Mouse (Mus musculus) midbrain, embryonic 13.5 days (tissue): ENCODE measurements around the gene Plxdc2. TPM values are rescaled to one million over a fixed set of nuclear protein-coding genes. Genes with fewer than 3 reads are reported as not detected.

Experiments used
- ATAC-seq: fragments of 200-750 bp; cut with Nextera tagmentation; 2 replicates; pipeline ENCODE4 v1.8.0; 2017; ENCODE audit warnings: mild to moderate bottlenecking, moderate TSS enrichment, moderate library complexity
- H3K27ac ChIP-seq: fragments of 300-500 bp; sonication (generic); 2 replicates; pipeline ENCODE4 v1.5.1; 2015; ENCODE audit warnings: inconsistent platforms, mild to moderate bottlenecking, moderate library complexity
- H3K27me3 ChIP-seq: fragments of 300-500 bp; sonication (generic); 2 replicates; pipeline ENCODE4 v1.6.1; 2015; ENCODE audit warnings: mild to moderate bottlenecking, inconsistent platforms
- H3K36me3 ChIP-seq: fragments of 300-500 bp; sonication (generic); 2 replicates; pipeline ENCODE4 v1.6.1; 2015; ENCODE audit warnings: mild to moderate bottlenecking, inconsistent platforms
- H3K4me1 ChIP-seq: fragments of 300-500 bp; sonication (generic); replicated peaks from 2 replicates; pipeline ENCODE4 v1.6.1; 2015; ENCODE audit warnings: inconsistent platforms
- H3K4me2 ChIP-seq: fragments of 300-500 bp; sonication (generic); replicated peaks from 2 replicates; pipeline ENCODE4 v1.6.1; 2015; ENCODE audit warnings: moderate library complexity, mild to moderate bottlenecking, inconsistent platforms
- H3K4me3 ChIP-seq: fragments of 300-500 bp; sonication (generic); replicated peaks from 2 replicates; pipeline ENCODE4 v1.5.1; 2015; ENCODE audit warnings: mild to moderate bottlenecking, inconsistent platforms
- H3K9ac ChIP-seq: fragments of 300-500 bp; sonication (generic); replicated peaks from 2 replicates; pipeline ENCODE4 v1.6.1; 2015; ENCODE audit warnings: mild to moderate bottlenecking, inconsistent platforms
- H3K9me3 ChIP-seq: fragments of 300-500 bp; sonication (generic); 2 replicates; pipeline ENCODE4 v1.6.1; 2016; ENCODE audit warnings: mild to moderate bottlenecking, inconsistent platforms
- WGBS: fragments of 180-500 bp; shearing (Covaris S2); methylation state at CpG from one replicate; pipeline ENCODE4 v1.1.7; 2015; 5-methylcytosine and 5-hydroxymethylcytosine counted together
- polyA plus RNA-seq: library from polyadenylated mRNA; unstranded; fragments of >200 nt; fragmentation: Nextera tagmentation; extraction: Ambion mirVana; gene quantifications from 2 replicates; pipeline ENCODE4 v1.2.1, GENCODE M21; 2015

Gene Plxdc2
- polyA plus RNA-seq, 1 experiment from 2014 or later = 16.9 TPM

- ATAC-seq = no peak
- no peaks in the 10 kb centered on the region for H3K27me3 ChIP-seq
- H3K4me3 ChIP-seq = no peak overlapping the region
- H3K36me3 ChIP-seq = no peaks in the 10 kb centered on the region
- H3K4me2 ChIP-seq = no peak overlapping the region
- 60% methylated on average over 4 of the region's 4 CpGs for WGBS
- H3K27ac ChIP-seq = no peak overlapping the region
- H3K4me1 ChIP-seq = no peaks in the 10 kb centered on the region
- H3K9ac ChIP-seq = no peak overlapping the region
- no peaks in the 10 kb centered on the region for H3K9me3 ChIP-seq
Measured at GRCm38 (mm10) chr2:16365830-16366401, 9.8 kb downstream of the Plxdc2 start.

DNA sequence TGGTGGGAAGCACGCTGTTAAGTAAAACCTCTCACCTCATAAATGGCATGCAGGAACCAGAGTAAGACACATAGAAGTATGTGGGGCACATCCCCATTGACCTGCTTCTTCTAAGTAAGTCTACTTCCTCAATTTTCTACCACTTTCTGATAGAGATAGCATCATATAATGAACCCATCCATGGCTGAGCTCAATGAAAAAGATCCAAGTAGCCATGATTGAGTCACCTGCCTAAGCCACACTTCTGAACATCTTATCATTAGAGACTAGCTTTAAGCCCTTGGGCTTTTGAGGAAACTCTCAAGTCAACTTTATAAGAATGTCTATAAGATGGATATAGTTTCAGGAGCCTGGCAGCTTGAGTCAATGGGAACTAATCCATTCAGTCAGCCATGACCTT, 14.3 kb downstream of the Plxdc2 start:
- H3K4me2 ChIP-seq = no peak overlapping the region
- ATAC-seq = no peak
- no peaks in the 10 kb centered on the region for H3K27me3 ChIP-seq
- no peaks in the 10 kb centered on the region for H3K9me3 ChIP-seq
- H3K36me3 ChIP-seq = no peaks in the 10 kb centered on the region
- no peak overlapping the region for H3K27ac ChIP-seq
- H3K4me3 ChIP-seq = no peak overlapping the region
- WGBS = 97% methylated on average over 1 of the region's 1 CpGs
- H3K9ac ChIP-seq = no peak overlapping the region
- H3K4me1 ChIP-seq = no peaks in the 10 kb centered on the region

GRCm38 (mm10) chr2:16374288-16374687, 18.2 kb downstream of the Plxdc2 start:
- H3K4me1 ChIP-seq = no peaks in the 10 kb centered on the region
- no peaks in the 10 kb centered on the region for H3K9me3 ChIP-seq
- no peaks in the 10 kb centered on the region for H3K27me3 ChIP-seq
- ATAC-seq = no peak
- H3K4me3 ChIP-seq = no peak overlapping the region
- H3K36me3 ChIP-seq = no peaks in the 10 kb centered on the region
- H3K4me2 ChIP-seq = no peak overlapping the region
- no peak overlapping the region for H3K27ac ChIP-seq
- H3K9ac ChIP-seq = no peak overlapping the region

- H3K9me3 ChIP-seq = peaks cover 3% of the 10 kb centered on the region; the same call in 1 of the 2 replicates
- H3K4me3 ChIP-seq = no peak overlapping the region
- no peaks in the 10 kb centered on the region for H3K4me1 ChIP-seq
- H3K4me2 ChIP-seq = no peak overlapping the region
- H3K27ac ChIP-seq = no peak overlapping the region
- no peaks in the 10 kb centered on the region for H3K36me3 ChIP-seq
- ATAC-seq = no peak
- H3K9ac ChIP-seq = no peak overlapping the region
- 79% methylated on average over 1 of the region's 1 CpGs for WGBS
- H3K27me3 ChIP-seq = no peaks in the 10 kb centered on the region
Measured at GRCm38 (mm10) chr2:16386206-16386605, 30.1 kb downstream of the Plxdc2 start.

DNA sequence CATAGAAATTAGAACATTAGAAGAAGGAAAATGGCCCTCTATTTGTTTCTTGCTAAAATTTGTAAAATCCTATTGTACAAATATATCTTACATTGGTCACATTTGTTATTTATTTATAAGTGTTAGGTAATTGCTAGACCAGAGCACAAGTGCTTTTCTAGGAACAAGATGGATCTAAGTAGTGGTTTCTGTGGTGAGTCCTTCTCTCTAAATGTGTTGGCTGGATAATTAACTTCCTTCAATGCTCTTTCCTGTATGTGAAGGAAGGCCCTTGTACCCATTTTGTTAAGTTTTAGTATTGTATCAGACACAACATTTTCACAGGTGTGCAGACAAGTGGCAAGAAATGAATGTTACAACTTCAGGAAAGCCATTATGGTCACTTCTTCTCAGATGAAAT, 30.6 kb downstream of the Plxdc2 start:
- Histone ChIP-seq H3K4me2 (no peak overlapping the region), H3K27me3 (no peaks in the 10 kb centered on the region), H3K36me3 (no peaks in the 10 kb centered on the region), H3K27ac (no peak overlapping the region), H3K9me3 (peaks cover 3% of the 10 kb centered on the region; the same call in 1 of the 2 replicates), H3K4me1 (no peaks in the 10 kb centered on the region), H3K9ac (no peak overlapping the region), H3K4me3 (no peak overlapping the region)
- no peak for ATAC-seq

DNA sequence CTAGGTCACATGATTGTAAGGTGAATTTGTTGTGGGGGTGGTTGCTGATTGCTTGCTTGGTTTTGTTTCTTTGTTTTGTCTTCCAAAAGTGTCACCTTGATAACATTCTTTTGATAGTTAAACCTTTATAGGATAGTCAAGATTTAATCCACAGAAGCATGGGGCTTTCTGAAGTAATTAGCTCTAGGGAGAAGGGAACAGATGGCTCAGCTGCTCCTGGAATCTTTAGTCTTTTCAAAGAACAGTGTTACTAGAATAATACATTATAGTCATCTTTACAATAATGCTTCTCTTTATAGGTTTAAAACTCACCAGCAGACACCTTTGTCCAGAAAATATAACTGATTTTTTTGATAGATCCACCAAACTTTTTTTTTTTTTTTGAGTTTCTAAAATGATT, 31.7 kb downstream of the Plxdc2 start:
- no peaks in the 10 kb centered on the region for H3K4me1 ChIP-seq
- no peaks in the 10 kb centered on the region for H3K9me3 ChIP-seq
- H3K36me3 ChIP-seq = no peaks in the 10 kb centered on the region
- H3K4me2 ChIP-seq = no peak overlapping the region
- H3K4me3 ChIP-seq = no peak overlapping the region
- no peak for ATAC-seq
- H3K9ac ChIP-seq = no peak overlapping the region
- no peaks in the 10 kb centered on the region for H3K27me3 ChIP-seq
- no peak overlapping the region for H3K27ac ChIP-seq

GRCm38 (mm10) chr2:16397501-16397900, 41.4 kb downstream of the Plxdc2 start:
- Histone ChIP-seq H3K4me2 (no peak overlapping the region), H3K9me3 (no peaks in the 10 kb centered on the region), H3K27me3 (no peaks in the 10 kb centered on the region), H3K27ac (no peak overlapping the region), H3K9ac (no peak overlapping the region), H3K4me3 (no peak overlapping the region), H3K36me3 (no peaks in the 10 kb centered on the region), H3K4me1 (no peaks in the 10 kb centered on the region)
- WGBS = 82% methylated on average over 3 of the region's 3 CpGs
- no peak for ATAC-seq

- Histone ChIP-seq H3K9ac (no peak overlapping the region), H3K27ac (no peak overlapping the region), H3K36me3 (no peaks in the 10 kb centered on the region), H3K27me3 (no peaks in the 10 kb centered on the region), H3K9me3 (no peaks in the 10 kb centered on the region), H3K4me3 (no peak overlapping the region), H3K4me2 (no peak overlapping the region), H3K4me1 (no peaks in the 10 kb centered on the region)
- WGBS = 91% methylated on average over 1 of the region's 1 CpGs
- no peak for ATAC-seq
Measured at GRCm38 (mm10) chr2:16398006-16398405, 41.9 kb downstream of the Plxdc2 start.

DNA sequence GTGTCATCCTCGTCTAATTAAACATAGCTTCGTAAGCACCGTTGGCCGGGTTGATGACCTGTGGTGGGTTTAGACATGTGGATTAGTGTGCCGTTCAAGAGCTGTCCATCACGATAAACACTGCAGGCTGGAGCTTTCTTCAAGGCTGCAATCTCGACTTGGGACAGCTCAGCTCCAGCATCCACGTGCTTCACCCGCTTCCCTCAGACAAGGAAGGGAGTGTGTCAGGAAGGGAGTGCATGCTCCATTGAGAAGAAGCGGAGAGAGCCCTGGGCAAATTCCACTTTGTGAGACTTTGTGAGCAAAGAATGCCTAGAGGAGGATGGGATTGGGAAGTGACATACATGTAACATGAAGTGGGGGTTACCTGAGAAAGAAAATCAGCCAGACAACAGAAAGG, 42.8 kb downstream of the Plxdc2 start:
- Histone ChIP-seq H3K9ac (no peak overlapping the region), H3K4me3 (no peak overlapping the region), H3K9me3 (no peaks in the 10 kb centered on the region), H3K27ac (no peak overlapping the region), H3K36me3 (no peaks in the 10 kb centered on the region), H3K4me1 (no peaks in the 10 kb centered on the region), H3K27me3 (no peaks in the 10 kb centered on the region), H3K4me2 (no peak overlapping the region)
- WGBS = 70% methylated on average over 10 of the region's 10 CpGs
- ATAC-seq = no peak

GRCm38 (mm10) chr2:16406508-16406907, 50.4 kb downstream of the Plxdc2 start:
- no peak overlapping the region for H3K9ac ChIP-seq
- no peaks in the 10 kb centered on the region for H3K4me1 ChIP-seq
- H3K9me3 ChIP-seq = no peaks in the 10 kb centered on the region
- H3K27ac ChIP-seq = no peak overlapping the region
- WGBS = 87% methylated on average over 2 of the region's 2 CpGs
- H3K4me3 ChIP-seq = no peak overlapping the region
- ATAC-seq = no peak
- no peaks in the 10 kb centered on the region for H3K27me3 ChIP-seq
- H3K36me3 ChIP-seq = no peaks in the 10 kb centered on the region
- no peak overlapping the region for H3K4me2 ChIP-seq

DNA sequence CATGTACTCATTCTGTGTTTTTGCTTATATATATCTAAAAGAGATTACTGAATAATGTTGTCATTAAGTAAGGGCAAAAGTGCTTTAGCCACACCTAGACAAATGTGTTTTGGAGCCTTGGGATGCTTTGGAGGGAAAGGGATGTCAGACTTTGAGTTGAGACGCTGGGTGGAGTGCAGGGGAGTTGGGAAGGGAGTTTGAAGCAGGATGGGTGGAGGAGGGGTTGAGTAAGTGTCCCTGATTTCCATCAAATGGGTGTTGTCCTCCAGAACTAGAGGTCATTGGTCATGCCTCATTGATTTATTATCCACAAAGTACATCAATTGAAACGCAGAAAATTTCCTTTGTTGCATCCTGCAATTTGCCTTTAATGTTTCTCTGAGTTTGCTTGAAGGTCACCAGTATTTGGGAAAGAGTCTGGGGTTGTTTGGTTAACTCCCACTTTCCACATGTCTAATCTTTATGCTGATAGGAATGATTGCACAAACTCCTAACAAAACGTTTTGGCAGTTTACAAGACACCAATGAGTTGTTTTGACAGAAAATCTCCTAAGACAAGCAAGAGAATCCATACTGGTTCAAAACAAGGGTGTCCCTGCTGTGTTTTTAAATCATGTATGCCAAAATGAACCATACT, 58.4 kb downstream of the Plxdc2 start:
- H3K4me1 ChIP-seq = no peaks in the 10 kb centered on the region
- H3K4me3 ChIP-seq = no peak overlapping the region

DNA sequence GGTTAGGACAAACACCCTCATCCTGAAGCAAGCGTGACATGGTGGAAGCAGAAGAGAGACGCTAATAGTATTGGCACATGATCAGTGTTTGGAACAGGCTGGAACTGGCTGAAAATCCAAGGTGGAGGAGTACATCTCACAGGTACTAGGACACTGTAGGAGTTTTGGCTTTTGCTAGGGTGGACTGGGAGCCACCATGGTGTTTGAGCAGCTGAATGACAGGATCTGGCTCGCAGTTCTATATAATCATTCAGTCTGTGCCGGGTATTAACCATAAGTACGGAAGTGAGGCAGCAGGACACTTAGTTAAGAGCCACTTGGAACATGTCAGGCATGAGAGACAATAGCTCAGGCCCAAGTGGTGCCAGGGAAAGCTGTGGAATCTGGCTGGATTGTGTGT, 82.9 kb downstream of the Plxdc2 start:
- Histone ChIP-seq H3K36me3 (no peaks in the 10 kb centered on the region), H3K4me3 (no peak overlapping the region), H3K9me3 (no peaks in the 10 kb centered on the region), H3K9ac (no peak overlapping the region), H3K27me3 (no peaks in the 10 kb centered on the region), H3K27ac (no peak overlapping the region), H3K4me1 (no peaks in the 10 kb centered on the region), H3K4me2 (no peak overlapping the region)
- no peak for ATAC-seq
- WGBS = 90% methylated on average over 5 of the region's 5 CpGs

More for the DNA sequence above, 58.4 kb downstream of the Plxdc2 start:
- Histone ChIP-seq H3K9me3 (no peaks in the 10 kb centered on the region), H3K9ac (no peak overlapping the region), H3K4me2 (no peak overlapping the region), H3K36me3 (no peaks in the 10 kb centered on the region), H3K27me3 (no peaks in the 10 kb centered on the region), H3K27ac (no peak overlapping the region)
- ATAC-seq = no peak
- WGBS = 66% methylated on average over 3 of the region's 3 CpGs

DNA sequence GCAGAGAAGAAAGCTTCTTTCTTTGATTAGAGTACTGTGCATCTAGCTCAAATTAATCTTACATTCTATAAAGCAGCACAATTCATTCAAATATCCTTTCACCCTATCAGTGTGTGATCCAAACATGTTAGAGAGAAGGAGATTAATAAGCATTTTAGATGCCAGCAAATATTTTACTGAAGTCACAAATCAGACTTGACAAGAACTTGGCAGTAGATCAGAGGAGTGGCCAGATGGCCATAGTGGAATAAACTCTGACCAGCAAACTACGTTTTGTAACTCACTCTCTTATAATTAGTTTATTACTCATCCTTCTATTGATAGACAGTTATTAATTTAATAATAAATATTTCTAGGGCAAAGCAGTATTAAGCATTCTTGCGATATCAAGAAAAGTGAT, 86.5 kb downstream of the Plxdc2 start:
- no peak overlapping the region for H3K4me3 ChIP-seq
- no peaks in the 10 kb centered on the region for H3K4me1 ChIP-seq
- H3K27me3 ChIP-seq = no peaks in the 10 kb centered on the region
- no peak for ATAC-seq
- no peak overlapping the region for H3K4me2 ChIP-seq
- no peaks in the 10 kb centered on the region for H3K36me3 ChIP-seq
- no peaks in the 10 kb centered on the region for H3K9me3 ChIP-seq
- H3K27ac ChIP-seq = no peak overlapping the region
- 84% methylated on average over 2 of the region's 2 CpGs for WGBS
- no peak overlapping the region for H3K9ac ChIP-seq
